Mouse (Mus musculus) limb, embryonic 14.5 days (tissue): ENCODE data around the gene Ikzf1. TPM values are rescaled to one million over a fixed set of nuclear protein-coding genes. Genes with fewer than 3 reads are reported as not detected.

Experiments
- ATAC-seq: fragments of 200-750 bp; cut with Nextera tagmentation; 2 replicates; pipeline ENCODE4 v1.8.0; 2017; ENCODE audit warnings: low read depth, moderate number of reproducible peaks, moderate TSS enrichment; ENCODE audit not compliant: low FRiP score
- DNase-seq: peaks from one replicate; pipeline ENCODE4 v3.0.0-alpha.2; 2015; ENCODE audit warnings: low spot score
- H3K27ac ChIP-seq: fragments of 300-500 bp; sonication (generic); replicated peaks from 2 replicates; pipeline ENCODE4 v1.5.1; 2014; ENCODE audit warnings: low read depth, mild to moderate bottlenecking, low read length, moderate library complexity, mixed read lengths
- H3K27me3 ChIP-seq: fragments of 300-500 bp; sonication (generic); 2 replicates; pipeline ENCODE4 v1.6.1; 2014; ENCODE audit warnings: low read length, mixed read lengths; ENCODE audit not compliant: control insufficient read depth, insufficient read depth
- H3K36me3 ChIP-seq: fragments of 300-500 bp; sonication (generic); 2 replicates; pipeline ENCODE4 v1.6.1; 2014; ENCODE audit warnings: mild to moderate bottlenecking, low read length, moderate library complexity, mixed read lengths; ENCODE audit not compliant: control insufficient read depth, insufficient read depth
- H3K4me1 ChIP-seq: fragments of 300-500 bp; sonication (generic); 2 replicates; pipeline ENCODE4 v1.6.1; 2014; ENCODE audit warnings: antibody characterized with exemption, low read length, mixed read lengths; ENCODE audit not compliant: control insufficient read depth, insufficient read depth
- H3K4me2 ChIP-seq: fragments of 300-500 bp; sonication (generic); replicated peaks from 2 replicates; pipeline ENCODE4 v1.6.1; 2014; ENCODE audit warnings: low read depth, mild to moderate bottlenecking, low read length, moderate library complexity; ENCODE audit not compliant: severe bottlenecking
- H3K4me3 ChIP-seq: fragments of 300-500 bp; sonication (generic); replicated peaks from 2 replicates; pipeline ENCODE4 v1.5.1; 2014; ENCODE audit warnings: low read length
- H3K9ac ChIP-seq: fragments of 300-500 bp; sonication (generic); 2 replicates; pipeline ENCODE4 v1.6.1; 2014; ENCODE audit warnings: mild to moderate bottlenecking, low read depth, low read length, moderate library complexity; ENCODE audit not compliant: severe bottlenecking
- H3K9me3 ChIP-seq: fragments of 300-500 bp; sonication (generic); 2 replicates; pipeline ENCODE4 v1.6.1; 2016; ENCODE audit warnings: low read length; ENCODE audit not compliant: control insufficient read depth
- POLR2A ChIP-seq: fragments of 200-500 bp; IDR thresholded peaks from 2 replicates; pipeline ENCODE4 v1.8.0; 2012; ENCODE audit warnings: inconsistent platforms, mild to moderate bottlenecking, moderate library complexity, borderline replicate concordance; ENCODE audit not compliant: insufficient read depth, insufficient read length; ENCODE audit errors: extremely low read depth
- WGBS: fragments of 180-500 bp; shearing (Covaris S2); extraction: QIAGEN DNeasy Blood & Tissue Kit; methylation state at CpG from one replicate; pipeline ENCODE4 v1.1.7; 2014; 5-methylcytosine and 5-hydroxymethylcytosine counted together
- polyA plus RNA-seq, 2 experiments: library from polyadenylated mRNA; depleted of rRNA in 1 of 2; stranded (reverse) in 1 of 2; unstranded in 1 of 2; fragments of >200 nt; fragmentation: Nextera tagmentation in 1 of 2; extraction: Ambion mirVana in 1 of 2; gene quantifications; 2 replicates each; pipeline versions ENCODE4 v1.2.1 to v1.2.3; 2012 to 2014

Ikzf1 gene
- polyA plus RNA-seq, 2 experiments: 3.5 to 5.0 TPM

- Histone ChIP-seq H3K4me1 (no peaks in the 10 kb centered on the region), H3K27ac (no peak overlapping the region), H3K9me3 (no peaks in the 10 kb centered on the region), H3K27me3 (no peaks in the 10 kb centered on the region), H3K9ac (no peak overlapping the region), H3K4me3 (no peak overlapping the region), H3K36me3 (no peaks in the 10 kb centered on the region), H3K4me2 (no peak overlapping the region)
- no peak for DNase-seq
- TF ChIP-seq POLR2A: no peak
- no peak for ATAC-seq
- 90% methylated on average over 6 of the region's 6 CpGs for WGBS
These were observed 9.8 kb downstream of the Ikzf1 start for GRCm38 (mm10) chr11:11694472-11695177.

GRCm38 (mm10) chr11:11695211-11695887, 10.5 kb downstream of the Ikzf1 start:
- no peak overlapping the region for H3K4me2 ChIP-seq
- H3K36me3 ChIP-seq: no peaks in the 10 kb centered on the region
- 50% methylated on average over 6 of the region's 6 CpGs for WGBS
- H3K4me3 ChIP-seq: no peak overlapping the region
- H3K27me3 ChIP-seq: no peaks in the 10 kb centered on the region
- no peak for TF ChIP-seq POLR2A
- no peaks in the 10 kb centered on the region for H3K4me1 ChIP-seq
- H3K9me3 ChIP-seq: no peaks in the 10 kb centered on the region
- H3K9ac ChIP-seq: no peak overlapping the region
- no peak overlapping the region for H3K27ac ChIP-seq
- DNase-seq: no peak
- no peak for ATAC-seq

GRCm38 (mm10) chr11:11695907-11696306, 11.1 kb downstream of the Ikzf1 start:
- 85% methylated on average over 4 of the region's 4 CpGs for WGBS
- ATAC-seq: no peak
- TF ChIP-seq POLR2A: no peak
- Histone ChIP-seq H3K36me3 (no peaks in the 10 kb centered on the region), H3K4me3 (no peak overlapping the region), H3K4me1 (no peaks in the 10 kb centered on the region), H3K27me3 (no peaks in the 10 kb centered on the region), H3K9ac (no peak overlapping the region), H3K4me2 (no peak overlapping the region), H3K27ac (no peak overlapping the region), H3K9me3 (no peaks in the 10 kb centered on the region)
- DNase-seq: no peak

GRCm38 (mm10) chr11:11696814-11697213, 12.0 kb downstream of the Ikzf1 start:
- no peak overlapping the region for H3K27ac ChIP-seq
- 80% methylated on average over 3 of the region's 3 CpGs for WGBS
- H3K9ac ChIP-seq: no peak overlapping the region
- ATAC-seq (no peak), DNase-seq (no peak)
- no peaks in the 10 kb centered on the region for H3K27me3 ChIP-seq
- H3K9me3 ChIP-seq: no peaks in the 10 kb centered on the region
- no peaks in the 10 kb centered on the region for H3K4me1 ChIP-seq
- TF ChIP-seq POLR2A: no peak
- H3K36me3 ChIP-seq: no peaks in the 10 kb centered on the region
- H3K4me3 ChIP-seq: no peak overlapping the region
- H3K4me2 ChIP-seq: no peak overlapping the region

GRCm38 (mm10) chr11:11701378-11701777, 16.6 kb downstream of the Ikzf1 start:
- H3K4me2 ChIP-seq: no peak overlapping the region
- DNase-seq (no peak), ATAC-seq (no peak)
- H3K36me3 ChIP-seq: no peaks in the 10 kb centered on the region
- 65% methylated on average over 6 of the region's 6 CpGs for WGBS
- no peaks in the 10 kb centered on the region for H3K4me1 ChIP-seq
- no peaks in the 10 kb centered on the region for H3K9me3 ChIP-seq
- no peaks in the 10 kb centered on the region for H3K27me3 ChIP-seq
- no peak for TF ChIP-seq POLR2A
- H3K4me3 ChIP-seq: no peak overlapping the region
- H3K27ac ChIP-seq: no peak overlapping the region
- no peak overlapping the region for H3K9ac ChIP-seq
